Mouse (Mus musculus): ENCODE measurements around the gene Gm49380.

Gm49380 gene

DNA sequence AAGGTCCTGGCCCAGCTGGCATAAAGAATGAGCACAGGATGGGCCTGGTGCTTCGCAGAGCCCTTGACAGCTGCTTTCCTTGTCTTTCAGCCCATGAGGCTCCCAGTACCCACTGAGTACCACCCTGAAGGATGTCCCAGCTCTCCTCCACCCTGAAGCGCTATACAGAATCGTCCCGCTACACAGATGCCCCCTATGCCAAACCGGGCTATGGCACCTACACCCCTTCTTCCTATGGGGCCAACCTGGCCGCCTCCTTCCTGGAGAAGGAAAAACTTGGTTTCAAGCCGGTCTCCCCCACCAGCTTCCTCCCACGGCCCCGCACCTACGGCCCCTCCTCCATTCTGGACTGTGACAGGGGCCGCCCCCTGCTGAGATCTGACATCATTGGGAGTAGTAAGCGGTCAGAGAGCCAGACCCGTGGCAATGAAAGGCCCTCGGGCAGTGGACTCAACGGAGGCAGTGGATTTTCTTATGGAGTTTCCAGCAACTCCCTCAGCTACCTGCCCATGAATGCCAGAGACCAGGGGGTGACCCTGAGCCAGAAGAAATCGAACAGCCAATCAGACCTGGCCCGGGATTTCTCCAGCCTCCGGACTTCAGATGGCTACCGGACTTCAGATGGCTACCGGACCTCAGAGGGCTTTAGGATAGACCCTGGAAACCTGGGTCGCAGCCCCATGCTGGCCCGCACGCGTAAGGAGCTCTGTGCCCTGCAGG lies 37.9 kb downstream of the Gm49380 start:
- DNase-seq (ENCODE audit: low spot score in 2 of 2), result no peak

DNA sequence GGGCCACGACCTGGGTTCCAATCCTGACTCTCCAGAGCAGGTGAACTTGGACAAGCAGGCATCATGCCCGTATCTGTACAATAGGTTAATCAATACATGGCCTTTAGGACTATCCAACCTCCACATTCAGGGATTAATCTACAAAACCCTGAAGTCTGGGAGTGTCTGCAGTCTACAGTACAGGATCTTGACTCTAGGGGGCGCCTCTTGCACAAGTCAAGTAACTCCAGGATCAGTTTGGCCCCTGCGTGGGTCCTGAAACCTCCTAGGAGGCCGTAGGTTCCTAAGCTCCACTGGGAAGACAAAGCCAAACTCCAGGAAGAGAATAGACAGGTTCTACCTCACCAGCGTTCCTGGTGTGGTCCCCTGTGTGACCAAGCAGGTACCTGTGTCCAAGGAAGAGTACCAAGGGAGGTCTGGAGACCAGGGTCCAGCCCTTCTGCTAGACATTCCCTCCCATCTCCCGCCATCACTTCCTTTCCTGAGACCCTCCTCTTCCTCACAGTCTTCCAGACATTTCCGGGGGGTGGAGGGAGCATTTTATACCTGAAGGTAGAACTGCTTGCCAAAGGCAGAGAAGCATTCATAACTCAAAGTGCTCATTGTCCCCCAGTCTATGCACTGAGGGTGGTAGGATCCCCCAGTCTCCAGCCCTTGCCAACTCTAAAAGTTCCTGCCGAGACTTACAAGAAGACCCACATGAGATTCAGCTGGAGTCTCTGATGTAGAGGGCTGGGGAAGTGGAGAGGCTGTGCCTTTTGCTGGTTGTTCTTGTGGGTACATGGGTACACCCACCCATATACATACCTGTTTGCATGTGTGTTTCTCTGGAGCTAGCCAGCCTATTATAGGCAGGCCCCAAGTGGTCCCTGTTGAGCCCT lies 38.7 kb downstream of the Gm49380 start:
- peak in 1 of 2 experiments; percentile 34 for DNase-seq (ENCODE audit: low spot score in 2 of 2)

DNA sequence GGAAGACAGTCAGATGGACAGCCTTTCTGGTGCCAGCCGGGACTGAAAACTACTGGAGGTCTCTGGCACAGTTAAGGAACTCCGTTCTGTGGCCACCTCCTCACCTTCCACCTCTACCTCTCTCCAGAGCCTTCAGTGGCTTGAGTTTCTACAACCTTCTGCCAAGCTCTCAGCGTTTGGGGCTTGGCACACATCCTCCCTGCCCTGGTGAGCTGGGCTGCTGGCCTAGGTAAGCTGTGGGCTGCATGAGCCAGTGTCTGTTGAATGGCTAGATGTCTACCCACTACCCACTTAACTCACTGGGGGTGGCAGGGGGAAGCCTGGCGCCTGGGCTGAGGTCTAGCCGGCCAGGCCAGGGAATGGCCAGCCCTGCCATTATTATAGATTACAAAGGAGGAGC lies 40.2 kb downstream of the Gm49380 start:
- no peak for DNase-seq (ENCODE audit: low spot score in 2 of 2)

DNA sequence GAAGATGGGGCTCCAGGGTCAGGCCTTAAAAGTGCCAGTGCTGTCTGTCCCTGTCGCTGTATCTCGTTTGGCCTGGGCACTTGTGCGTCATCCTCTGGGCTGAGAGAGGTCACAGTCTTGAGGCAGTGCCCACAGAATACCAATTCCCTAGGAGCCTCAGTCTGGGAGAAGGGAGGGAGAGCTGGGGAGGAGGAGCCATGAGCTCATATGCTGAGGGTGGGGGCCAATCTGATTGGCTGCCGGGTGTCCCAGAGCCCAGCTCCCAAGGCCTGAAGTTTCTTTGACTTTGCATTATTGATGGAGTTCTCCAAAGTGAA lies 40.7 kb downstream of the Gm49380 start:
- DNase-seq (ENCODE audit: low spot score in 2 of 2), result no peak

DNA sequence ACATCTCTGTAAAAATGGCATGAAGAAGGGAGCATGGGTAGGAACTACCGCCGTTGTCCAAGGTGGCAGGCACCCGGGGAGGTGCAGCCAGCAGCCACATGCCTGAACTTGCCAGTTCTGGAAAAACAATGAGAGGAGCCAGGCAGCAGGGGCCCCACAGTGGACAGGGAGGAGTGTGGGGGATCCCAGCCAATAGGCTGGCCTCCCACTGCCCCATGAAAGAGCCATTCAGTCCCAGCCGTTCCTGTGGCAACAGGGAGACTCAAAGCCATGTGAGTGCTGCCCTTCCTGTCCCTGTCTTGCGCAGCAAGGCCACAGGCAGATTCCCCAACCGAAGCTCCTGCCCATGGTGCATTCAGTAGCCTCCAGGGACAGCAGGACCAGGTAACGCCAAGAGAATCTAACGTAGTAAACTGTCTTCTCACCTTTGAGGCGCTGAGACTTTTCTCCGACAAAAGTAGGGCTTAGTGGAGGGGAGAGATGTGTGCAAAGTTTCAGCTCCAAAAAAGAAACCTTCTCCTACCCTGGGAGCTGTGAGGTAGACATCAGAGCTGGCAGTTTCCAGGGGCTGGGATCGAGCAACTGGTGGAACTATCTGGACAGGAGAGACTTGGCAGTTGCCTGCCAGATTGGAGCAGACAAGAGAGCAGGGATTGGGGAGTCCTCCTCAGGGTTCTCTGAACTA lies 41.2 kb downstream of the Gm49380 start:
- no peak for DNase-seq (ENCODE audit: low spot score in 2 of 2)

DNA sequence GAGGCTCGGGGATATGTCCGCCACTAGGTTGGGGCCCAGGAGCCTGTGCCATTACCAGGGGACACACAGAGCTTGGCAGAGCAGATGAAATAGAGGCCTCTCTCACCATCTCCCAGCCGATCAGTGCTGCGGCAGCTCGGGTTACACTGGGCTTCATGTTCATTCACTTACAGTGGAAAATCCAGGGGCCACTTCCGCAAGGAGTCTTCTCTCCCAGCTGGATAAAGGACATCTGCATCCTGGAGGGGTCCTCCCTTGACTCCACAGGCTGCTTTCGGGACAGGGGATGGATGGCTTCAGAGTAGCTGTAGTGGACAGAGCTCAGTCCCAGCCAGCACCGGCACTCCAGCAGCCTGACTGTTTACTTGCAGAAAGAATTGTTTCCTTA lies 42.5 kb downstream of the Gm49380 start:
- no peak for DNase-seq (ENCODE audit: low spot score in 2 of 2)

DNA sequence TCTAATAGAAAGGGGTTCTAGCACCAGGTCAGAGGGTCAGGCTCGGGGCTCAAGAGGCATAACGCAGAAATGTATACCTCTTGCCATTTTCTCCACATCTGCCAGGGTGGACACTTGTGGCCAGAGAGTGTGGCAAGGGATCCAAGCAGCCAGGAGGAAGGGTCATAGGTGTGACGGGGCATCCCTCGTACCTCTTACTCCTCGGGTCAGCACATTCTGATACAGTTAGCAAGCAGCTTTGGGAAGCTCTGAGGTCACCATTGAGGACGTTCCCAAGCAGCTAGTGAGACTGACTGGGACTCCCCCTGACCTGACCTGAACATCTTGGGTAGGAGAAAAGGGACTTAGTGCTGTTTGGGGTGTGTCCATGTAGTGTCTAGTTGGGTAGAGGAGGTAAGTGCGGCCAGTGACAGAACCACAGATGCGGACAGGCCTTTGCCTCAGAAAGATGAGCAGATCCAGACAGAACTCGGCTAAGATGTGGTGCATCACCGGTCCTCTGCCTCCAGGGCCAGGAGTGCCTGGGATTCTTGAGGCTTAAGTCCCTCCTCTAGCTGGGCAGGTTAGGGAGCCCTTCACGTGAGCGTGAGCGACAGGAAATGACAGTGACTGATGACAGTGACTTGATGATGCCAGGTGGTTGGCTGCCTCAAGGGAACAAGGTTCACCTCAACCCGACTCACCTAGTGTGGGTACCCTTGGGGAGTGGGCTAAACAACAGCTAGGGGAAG lies 43.0 kb downstream of the Gm49380 start:
- no peak for DNase-seq (ENCODE audit: low spot score in 2 of 2)

DNA sequence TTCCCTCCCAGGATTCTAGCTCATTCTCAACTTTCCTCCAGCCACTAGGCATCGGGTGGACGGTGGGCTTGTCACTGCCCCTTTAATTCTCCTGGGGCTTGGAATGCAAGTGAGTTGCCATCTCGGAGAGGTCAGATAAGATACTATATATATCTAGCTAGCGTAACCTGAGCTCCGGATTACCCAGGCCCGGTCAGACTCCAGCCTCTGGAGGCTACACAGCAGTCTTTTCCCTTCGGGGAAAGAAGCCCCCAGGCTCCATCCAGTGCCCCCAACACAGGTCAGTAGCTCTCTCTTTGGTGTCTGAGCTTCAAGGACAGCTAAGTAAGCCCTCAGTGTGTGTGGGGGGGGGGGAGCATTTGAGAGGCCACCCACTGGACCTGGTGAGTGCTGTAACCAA lies 44.0 kb downstream of the Gm49380 start:
- DNase-seq (ENCODE audit: low spot score in 2 of 2), result no peak

DNA sequence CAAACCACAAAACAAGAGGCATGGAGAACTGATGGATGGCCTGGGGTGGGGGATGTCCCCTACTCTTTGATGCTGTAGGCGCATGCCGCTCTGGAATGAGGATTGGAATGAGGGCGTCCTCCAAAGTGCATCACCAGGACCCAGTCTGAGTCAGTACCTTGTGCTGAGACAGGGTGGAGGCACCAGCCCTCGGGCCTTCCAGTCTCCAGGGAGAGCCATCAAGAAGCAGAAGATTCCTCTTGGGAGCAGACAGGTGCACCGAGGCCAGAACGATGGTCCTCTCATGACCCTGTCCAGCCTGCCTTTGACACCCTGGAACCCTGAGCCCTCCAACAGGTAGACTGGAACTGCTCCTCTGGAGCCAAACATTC lies 45.4 kb downstream of the Gm49380 start:
- DNase-seq (ENCODE audit: low spot score in 2 of 2), result no peak

DNA sequence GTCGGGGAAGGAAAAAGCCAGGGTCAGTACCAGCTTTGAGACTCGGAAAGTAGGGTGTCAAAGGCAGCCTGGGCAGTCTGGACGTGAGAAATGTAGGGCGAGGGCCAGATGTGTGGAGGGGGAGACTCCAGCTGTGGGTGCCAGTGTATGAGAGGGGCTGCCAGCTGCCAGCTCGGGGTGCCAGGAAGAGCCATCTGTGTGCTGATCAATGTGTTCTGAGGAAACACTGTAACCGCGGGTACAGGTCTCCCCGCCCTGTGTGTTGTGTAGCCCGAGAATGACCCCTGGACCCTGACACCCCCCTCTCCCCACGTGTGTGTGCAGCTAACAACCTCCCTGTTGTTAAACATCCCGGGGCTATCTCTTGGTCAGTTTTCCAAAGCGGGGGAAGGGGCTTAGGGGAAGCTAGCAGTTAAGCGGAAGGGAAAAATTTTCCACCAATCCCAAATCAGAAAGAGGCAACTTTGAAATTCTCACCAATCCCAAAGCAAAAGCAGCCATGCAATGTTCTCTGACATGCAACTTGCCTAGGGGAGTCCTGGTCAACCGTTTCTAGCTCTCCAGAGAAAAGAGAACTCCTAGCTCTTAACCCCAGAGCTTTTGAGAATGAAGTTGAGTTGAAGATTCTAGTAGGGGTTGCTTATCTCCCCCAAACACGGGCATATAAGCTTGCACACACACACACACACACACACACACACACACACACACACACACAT lies 45.9 kb downstream of the Gm49380 start:
- no peak for DNase-seq (ENCODE audit: low spot score in 2 of 2)

DNA sequence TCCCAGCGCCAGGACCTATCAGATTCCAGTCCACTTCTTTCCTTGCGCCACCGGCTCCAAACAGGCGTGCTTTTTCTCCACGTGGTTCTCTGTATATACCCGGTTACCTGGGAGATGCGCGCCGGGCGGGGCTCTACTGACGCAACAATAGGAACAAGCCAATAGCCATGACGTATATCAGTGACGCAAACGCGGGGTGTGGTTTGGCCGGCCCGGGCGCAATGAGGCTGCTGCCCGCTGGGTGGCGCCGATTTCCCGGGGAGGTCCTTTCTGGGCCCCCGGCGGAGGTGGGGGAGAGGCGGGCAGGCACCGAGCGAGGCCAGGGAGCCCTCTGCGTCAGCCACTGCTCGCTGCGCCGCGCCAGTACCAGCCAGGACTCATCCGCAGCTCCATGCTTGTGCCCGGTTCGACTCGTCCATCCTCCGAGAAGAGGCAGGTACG lies 46.5 kb downstream of the Gm49380 start, which contains the start of gene Usp2:
Gene Usp2 (plus strand): TSS at position 237 of the 441 bp plus-strand sequence.
- DNase-seq (ENCODE audit: low spot score in 2 of 2), result peak; percentile 100

DNA sequence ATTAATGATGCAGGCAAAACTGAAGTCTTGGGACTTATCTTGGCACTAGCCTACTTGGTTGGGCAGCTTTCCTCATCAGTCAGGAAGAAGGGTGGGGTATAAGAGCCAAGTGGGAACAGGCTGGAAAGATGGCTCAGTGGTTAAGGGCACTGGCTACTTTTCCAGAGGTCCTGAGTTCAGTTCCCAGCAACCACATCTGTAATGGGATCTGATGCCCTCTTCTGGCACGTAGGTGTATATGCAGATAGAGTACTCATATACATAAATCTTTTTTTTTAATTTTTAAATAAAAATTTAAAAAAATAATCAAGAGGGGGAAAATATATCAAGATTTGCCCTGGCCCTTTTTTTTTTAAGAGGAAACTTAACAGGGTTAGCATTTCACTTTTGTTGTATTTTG lies 48.1 kb downstream of the Gm49380 start:
- DNase-seq (ENCODE audit: low spot score in 2 of 2), result no peak

DNA sequence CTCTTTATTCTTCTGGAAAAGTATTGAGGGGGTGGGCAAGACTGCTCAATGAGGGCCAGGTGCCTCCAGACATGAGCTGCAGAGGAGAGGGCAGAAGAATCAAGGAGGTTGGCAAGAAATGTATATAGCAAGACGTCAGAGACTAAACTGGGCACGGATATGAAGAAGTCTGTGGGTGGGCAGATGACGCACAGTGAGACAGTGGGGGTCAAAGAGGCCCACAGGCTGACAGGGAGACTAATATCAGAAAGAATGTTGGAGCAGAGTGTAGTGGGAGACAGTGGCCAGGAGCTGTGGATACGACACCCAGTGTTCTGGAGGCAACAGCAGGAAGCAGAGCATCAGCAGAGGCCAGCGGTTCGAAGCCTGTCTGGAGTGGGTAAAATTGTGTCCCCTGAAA lies 54.7 kb downstream of the Gm49380 start:
- DNase-seq (ENCODE audit: low spot score in 2 of 2), result no peak

DNA sequence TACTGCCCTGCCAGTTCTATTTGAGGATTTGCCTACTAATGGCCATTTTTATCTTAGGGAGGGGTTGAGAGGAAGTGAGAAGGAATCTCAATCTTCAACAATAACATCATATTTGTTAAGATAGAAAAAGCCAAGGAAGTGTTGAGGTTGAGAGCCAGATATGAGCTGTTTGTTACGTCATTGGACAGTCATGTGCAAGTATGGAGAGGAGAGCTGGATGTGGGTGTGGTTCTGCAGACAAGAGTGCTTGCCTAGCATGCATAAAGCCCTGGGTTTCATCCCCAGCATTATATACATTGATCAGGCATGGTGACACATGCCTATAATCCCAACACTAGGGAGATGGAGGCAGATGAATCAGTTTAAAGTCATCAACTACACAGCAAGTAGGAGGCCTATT lies 59.4 kb downstream of the Gm49380 start:
- DNase-seq (ENCODE audit: low spot score in 2 of 2), result no peak

DNA sequence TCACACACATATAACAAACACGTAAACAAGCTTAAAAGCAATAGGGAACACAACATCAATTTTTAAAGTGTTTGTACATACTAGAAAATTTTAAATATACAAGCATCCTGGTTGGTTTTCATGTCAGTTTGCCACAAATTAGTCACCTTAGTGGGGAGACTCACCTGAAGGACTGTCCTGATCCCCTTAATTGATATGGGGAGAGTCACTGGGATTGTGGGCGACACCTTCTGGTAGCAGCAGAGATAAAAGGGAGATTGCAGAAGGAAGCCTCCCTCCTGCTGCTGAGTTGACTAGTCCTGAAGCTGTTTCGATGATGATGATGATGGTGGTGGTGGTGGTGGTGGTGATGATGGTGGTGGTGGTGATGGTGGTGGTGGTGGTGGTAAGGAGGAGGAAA lies 60.4 kb downstream of the Gm49380 start:
- DNase-seq (ENCODE audit: low spot score in 2 of 2), result no peak

DNA sequence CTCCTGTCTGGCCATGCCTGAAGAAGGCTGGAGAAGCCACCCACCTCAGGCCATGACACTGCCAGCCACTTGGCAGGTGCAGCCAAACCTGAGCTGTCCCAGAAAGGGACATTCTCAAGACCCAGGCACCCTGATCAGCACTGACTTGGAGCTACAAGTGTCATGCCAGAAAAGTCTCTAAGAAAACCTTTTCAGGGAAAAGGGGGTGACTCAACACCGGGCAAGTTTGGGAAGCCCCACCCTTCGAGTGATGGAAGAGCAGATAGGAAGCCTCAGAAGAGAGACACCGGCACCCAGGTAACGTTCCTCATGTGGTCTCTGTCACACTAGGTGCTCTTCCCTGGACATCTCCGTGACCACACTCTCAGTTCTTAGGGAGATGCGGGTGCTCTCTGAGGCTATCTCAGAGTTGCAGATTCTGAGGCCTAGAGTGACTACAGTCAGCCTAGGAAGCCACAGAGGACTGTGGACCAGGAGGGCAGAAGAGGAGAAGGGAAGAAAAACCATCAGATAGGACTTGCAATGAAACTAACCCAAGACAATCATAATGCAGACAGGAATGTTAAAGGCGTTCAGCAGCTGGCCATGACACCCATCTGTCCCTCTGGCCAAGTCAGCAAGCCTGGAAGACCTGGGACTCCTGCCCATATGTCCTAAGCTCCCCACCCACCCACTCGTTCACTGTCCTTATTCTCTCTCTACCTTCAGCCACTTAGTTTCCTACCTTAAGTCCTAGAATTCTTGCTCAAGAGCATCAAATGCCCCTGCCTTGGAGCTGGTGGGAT lies 63.7 kb downstream of the Gm49380 start:
- no peak for DNase-seq (ENCODE audit: low spot score in 2 of 2)

DNA sequence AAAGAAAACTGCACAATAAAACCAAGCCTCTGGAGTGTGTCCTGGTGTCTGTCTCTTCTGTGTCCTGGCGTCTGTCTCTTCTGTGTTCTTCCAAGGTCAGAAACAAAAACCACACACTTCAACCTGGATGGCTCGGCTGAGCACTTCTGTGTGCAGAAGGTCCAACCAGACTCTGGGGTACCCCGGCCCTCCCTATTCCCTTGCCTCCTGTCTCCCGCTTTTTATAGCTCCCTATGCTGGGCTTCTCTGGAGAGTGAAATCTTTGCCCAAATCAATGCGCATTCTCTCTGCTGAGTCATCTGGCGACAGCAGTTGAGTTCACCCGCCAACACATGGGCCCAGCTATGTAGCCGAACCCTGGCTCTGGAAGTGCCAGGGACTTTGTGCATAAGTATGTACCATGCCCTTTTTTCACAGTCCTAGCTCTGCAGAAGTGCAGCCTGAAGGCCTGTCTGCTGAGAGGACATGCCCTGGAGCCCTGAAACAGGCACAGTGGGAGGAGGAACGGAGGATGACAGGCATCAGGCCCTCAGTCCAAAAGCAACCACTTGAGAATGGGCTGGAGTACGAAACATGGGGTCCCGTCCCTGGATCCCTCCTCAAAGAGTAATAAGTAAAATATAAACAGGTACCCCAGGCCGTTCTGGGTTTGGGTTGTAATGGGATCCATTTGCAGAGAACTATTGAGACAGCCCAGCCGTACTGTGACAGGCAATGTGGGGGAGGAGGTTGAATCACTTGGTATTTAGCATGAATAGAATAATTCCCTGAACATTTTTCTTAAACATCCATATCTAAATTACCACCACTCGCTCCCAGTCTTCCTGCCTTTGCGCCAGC lies 64.5 kb downstream of the Gm49380 start:
- no peak for DNase-seq (ENCODE audit: low spot score in 2 of 2)

DNA sequence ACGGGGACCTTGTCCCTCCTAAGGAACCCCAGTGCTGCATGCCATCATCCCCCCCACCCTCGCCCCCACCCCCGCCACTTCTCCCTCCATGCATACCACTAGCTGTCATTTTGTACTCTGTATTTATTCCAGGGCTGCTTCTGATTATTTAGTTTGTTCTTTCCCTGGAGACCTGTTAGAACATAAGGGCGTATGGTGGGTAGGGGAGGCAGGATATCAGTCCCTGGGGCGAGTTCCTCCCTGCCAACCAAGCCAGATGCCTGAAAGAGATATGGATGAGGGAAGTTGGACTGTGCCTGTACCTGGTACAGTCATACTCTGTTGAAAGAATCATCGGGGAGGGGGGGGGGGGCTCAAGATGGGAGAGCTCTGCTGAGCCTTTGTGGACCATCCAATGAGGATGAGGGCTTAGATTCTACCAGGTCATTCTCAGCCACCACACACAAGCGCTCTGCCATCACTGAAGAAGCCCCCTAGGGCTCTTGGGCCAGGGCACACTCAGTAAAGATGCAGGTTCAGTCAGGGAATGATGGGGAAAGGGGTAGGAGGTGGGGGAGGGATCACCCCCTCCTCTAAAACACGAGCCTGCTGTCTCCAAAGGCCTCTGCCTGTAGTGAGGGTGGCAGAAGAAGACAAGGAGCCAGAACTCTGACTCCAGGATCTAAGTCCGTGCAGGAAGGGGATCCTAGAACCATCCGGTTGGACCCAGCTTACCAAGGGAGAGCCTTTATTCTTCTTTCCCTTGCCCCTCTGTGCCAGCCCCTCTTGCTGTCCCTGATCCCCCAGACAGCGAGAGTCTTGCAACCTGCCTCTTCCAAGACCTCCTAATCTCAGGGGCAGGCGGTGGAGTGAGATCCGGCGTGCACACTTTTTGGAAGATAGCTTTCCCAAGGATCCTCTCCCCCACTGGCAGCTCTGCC lies 65.5 kb downstream of the Gm49380 start:
- no peak for DNase-seq (ENCODE audit: low spot score in 2 of 2)

DNA sequence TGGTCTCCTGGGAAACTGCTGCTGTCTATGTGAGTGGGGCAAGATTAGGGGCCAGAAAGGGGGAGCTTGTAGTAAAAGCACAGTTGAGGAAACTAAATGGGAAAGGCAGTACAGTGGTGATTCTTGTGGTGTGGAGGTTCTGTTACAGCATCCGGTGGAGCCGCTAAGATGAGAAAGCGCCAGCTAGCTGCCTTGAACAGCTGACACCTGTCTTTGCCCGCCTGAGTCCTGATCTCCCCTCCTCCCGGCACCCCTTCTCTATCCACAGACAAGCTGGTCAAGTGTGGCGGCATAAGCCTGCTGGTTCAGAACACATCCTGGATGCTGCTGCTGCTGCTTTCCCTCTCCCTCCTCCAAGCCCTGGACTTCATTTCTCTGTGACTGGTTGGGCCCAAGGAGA lies 66.2 kb downstream of the Gm49380 start:
- DNase-seq (ENCODE audit: low spot score in 2 of 2), result no peak

Data from natural killer cell, adult 2 months (primary cell).